Mouse (Mus musculus) neural tube, embryonic 12.5 days (tissue): ENCODE results near the gene Bpifb4. TPM values are rescaled to one million over a fixed set of nuclear protein-coding genes. Genes with fewer than 3 reads are reported as not detected.

Experiments used
- ATAC-seq: fragments of 200-750 bp; cut with Nextera tagmentation; 2 replicates; pipeline ENCODE4 v1.8.0; 2017; ENCODE audit warnings: low read depth, mild to moderate bottlenecking, moderate TSS enrichment, moderate library complexity; ENCODE audit not compliant: low FRiP score
- H3K27ac ChIP-seq: fragments of 300-500 bp; sonication (generic); 2 replicates; pipeline ENCODE4 v1.5.1; 2016
- H3K27me3 ChIP-seq: fragments of 300-500 bp; sonication (generic); replicated peaks from 2 replicates; pipeline ENCODE4 v1.6.1; 2016; ENCODE audit warnings: mild to moderate bottlenecking
- H3K36me3 ChIP-seq: fragments of 300-500 bp; sonication (generic); 2 replicates; pipeline ENCODE4 v1.6.1; 2016; ENCODE audit warnings: mild to moderate bottlenecking
- H3K4me1 ChIP-seq: fragments of 300-500 bp; sonication (generic); 2 replicates; pipeline ENCODE4 v1.6.1; 2016
- H3K4me2 ChIP-seq: fragments of 300-500 bp; sonication (generic); replicated peaks from 2 replicates; pipeline ENCODE4 v1.6.1; 2016; ENCODE audit warnings: mild to moderate bottlenecking
- H3K4me3 ChIP-seq: fragments of 300-500 bp; sonication (generic); 2 replicates; pipeline ENCODE4 v1.5.1; 2016
- H3K9ac ChIP-seq: fragments of 300-500 bp; sonication (generic); 2 replicates; pipeline ENCODE4 v1.6.1; 2016; ENCODE audit warnings: mild to moderate bottlenecking
- H3K9me3 ChIP-seq: fragments of 300-500 bp; sonication (generic); 2 replicates; pipeline ENCODE4 v1.6.1; 2016; ENCODE audit warnings: mild to moderate bottlenecking
- WGBS: fragments of 180-500 bp; shearing (Covaris S2); methylation state at CpG from one replicate; pipeline ENCODE4 v1.1.7; 2016; 5-methylcytosine and 5-hydroxymethylcytosine counted together
- polyA plus RNA-seq: library from polyadenylated mRNA; unstranded; fragments of >200 nt; fragmentation: Nextera tagmentation; extraction: Ambion mirVana; gene quantifications from 2 replicates; pipeline ENCODE4 v1.2.1, GENCODE M21; 2016

Gene Bpifb4
- not detected in 2 replicates for polyA plus RNA-seq

GRCm38 (mm10) chr2:153937843-153938242 is at the start of gene Bpifb4:
TSS of gene Bpifb4 (plus strand) at chr2:153938212.
- ATAC-seq: no peak
- H3K36me3 ChIP-seq: no peaks in the 10 kb centered on the region
- no peaks in the 10 kb centered on the region for H3K4me1 ChIP-seq
- WGBS: 87% methylated on average over 5 of the region's 5 CpGs
- H3K9me3 ChIP-seq: no peaks in the 10 kb centered on the region
- no peak within 1 kb of the TSS for H3K4me3 ChIP-seq
- H3K27ac ChIP-seq: no peak within 1 kb of the TSS
- H3K4me2 ChIP-seq: no peak within 1 kb of the TSS
- H3K27me3 ChIP-seq: no peaks in the 10 kb centered on the region
- no peak within 1 kb of the TSS for H3K9ac ChIP-seq

- no peak overlapping the region for H3K9ac ChIP-seq
- WGBS: 86% methylated on average over 5 of the region's 5 CpGs
- H3K4me2 ChIP-seq: no peak overlapping the region
- no peaks in the 10 kb centered on the region for H3K27me3 ChIP-seq
- no peak for ATAC-seq
- no peaks in the 10 kb centered on the region for H3K36me3 ChIP-seq
- no peak overlapping the region for H3K4me3 ChIP-seq
- no peak overlapping the region for H3K27ac ChIP-seq
- no peaks in the 10 kb centered on the region for H3K9me3 ChIP-seq
- no peaks in the 10 kb centered on the region for H3K4me1 ChIP-seq
These were observed 38.9 kb upstream of the Bpifb4 start for GRCm38 (mm10) chr2:153899111-153899510.

GRCm38 (mm10) chr2:153900088-153900487 is 37.9 kb upstream of the Bpifb4 start, which contains the start of gene Bpifb6:
TSS of gene Bpifb6 (plus strand) at chr2:153900388.
- ATAC-seq: no peak
- no peaks in the 10 kb centered on the region for H3K27me3 ChIP-seq
- H3K4me2 ChIP-seq: no peak within 1 kb of the TSS
- H3K4me3 ChIP-seq: no peak within 1 kb of the TSS
- no peaks in the 10 kb centered on the region for H3K9me3 ChIP-seq
- 85% methylated on average over 4 of the region's 4 CpGs for WGBS
- H3K27ac ChIP-seq: no peak within 1 kb of the TSS
- no peaks in the 10 kb centered on the region for H3K4me1 ChIP-seq
- H3K9ac ChIP-seq: no peak within 1 kb of the TSS
- H3K36me3 ChIP-seq: no peaks in the 10 kb centered on the region

DNA sequence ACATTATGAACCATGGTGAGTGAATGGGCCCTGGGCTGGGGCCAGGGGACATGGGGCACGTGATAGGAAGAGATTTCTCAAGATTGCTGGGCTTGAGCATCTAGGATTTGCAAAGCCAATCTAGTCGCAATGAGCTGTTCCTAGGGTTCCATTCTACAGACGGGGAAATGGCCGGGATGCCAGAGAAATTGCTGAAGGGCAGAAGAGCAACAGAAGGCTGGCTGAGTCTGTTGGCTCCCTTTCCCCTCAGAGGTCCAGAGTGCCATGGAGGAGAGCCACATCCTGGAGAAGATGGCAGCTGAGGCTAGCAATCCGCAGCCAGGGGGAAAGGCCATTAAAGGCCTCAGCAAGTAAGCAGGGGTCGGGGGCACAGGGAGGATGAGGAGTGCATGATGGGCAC is 35.3 kb upstream of the Bpifb4 start:
- no peak overlapping the region for H3K4me3 ChIP-seq
- H3K4me2 ChIP-seq: no peak overlapping the region
- ATAC-seq: no peak
- 81% methylated on average over 6 of the region's 6 CpGs for WGBS
- H3K4me1 ChIP-seq: no peaks in the 10 kb centered on the region
- H3K36me3 ChIP-seq: no peaks in the 10 kb centered on the region
- no peaks in the 10 kb centered on the region for H3K27me3 ChIP-seq
- H3K9me3 ChIP-seq: no peaks in the 10 kb centered on the region
- no peak overlapping the region for H3K9ac ChIP-seq
- H3K27ac ChIP-seq: no peak overlapping the region

DNA sequence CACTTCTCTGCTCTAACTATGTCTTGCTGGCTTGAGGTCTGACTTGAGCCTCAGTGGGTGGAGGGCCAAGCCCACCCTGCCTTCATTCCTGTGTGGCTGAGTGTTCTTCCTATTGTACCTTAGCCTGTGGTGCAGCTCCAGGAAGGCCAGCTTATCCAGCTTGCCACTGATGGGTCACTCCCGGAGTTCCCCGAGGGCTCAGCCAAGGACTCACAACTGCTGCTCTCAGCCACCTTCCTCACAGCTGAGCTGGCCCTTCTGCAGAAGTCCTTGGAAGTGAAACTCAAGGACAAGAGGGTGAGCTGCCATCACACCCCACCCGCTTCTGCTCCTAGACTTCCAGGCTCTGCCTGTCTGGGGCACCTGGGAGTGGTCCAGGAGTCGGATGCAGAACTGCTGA is 31.4 kb upstream of the Bpifb4 start:
- H3K27me3 ChIP-seq: no peaks in the 10 kb centered on the region
- no peaks in the 10 kb centered on the region for H3K36me3 ChIP-seq
- H3K4me1 ChIP-seq: no peaks in the 10 kb centered on the region
- no peak for ATAC-seq
- no peak overlapping the region for H3K9ac ChIP-seq
- H3K4me2 ChIP-seq: no peak overlapping the region
- no peak overlapping the region for H3K27ac ChIP-seq
- 96% methylated on average over 4 of the region's 4 CpGs for WGBS
- no peaks in the 10 kb centered on the region for H3K9me3 ChIP-seq
- H3K4me3 ChIP-seq: no peak overlapping the region

GRCm38 (mm10) chr2:153914151-153914550 is 23.9 kb upstream of the Bpifb4 start:
- Histone ChIP-seq H3K4me2 (no peak overlapping the region), H3K4me1 (no peaks in the 10 kb centered on the region), H3K36me3 (no peaks in the 10 kb centered on the region), H3K4me3 (no peak overlapping the region), H3K27me3 (no peaks in the 10 kb centered on the region), H3K9me3 (no peaks in the 10 kb centered on the region), H3K27ac (no peak overlapping the region), H3K9ac (no peak overlapping the region)
- no peak for ATAC-seq
- 83% methylated on average over 5 of the region's 5 CpGs for WGBS

- Histone ChIP-seq H3K4me1 (no peaks in the 10 kb centered on the region), H3K27ac (no peak within 1 kb of the TSS), H3K9ac (no peak within 1 kb of the TSS), H3K9me3 (no peaks in the 10 kb centered on the region), H3K27me3 (no peaks in the 10 kb centered on the region), H3K4me2 (no peak within 1 kb of the TSS), H3K36me3 (no peaks in the 10 kb centered on the region), H3K4me3 (no peak within 1 kb of the TSS)
- ATAC-seq: no peak
- WGBS: 58% methylated on average over 8 of the region's 8 CpGs
These were observed 20.1 kb upstream of the Bpifb4 start, which contains the start of gene Bpifb3 for GRCm38 (mm10) chr2:153917930-153918329. TSS of gene Bpifb3 (plus strand) at chr2:153918230.

DNA sequence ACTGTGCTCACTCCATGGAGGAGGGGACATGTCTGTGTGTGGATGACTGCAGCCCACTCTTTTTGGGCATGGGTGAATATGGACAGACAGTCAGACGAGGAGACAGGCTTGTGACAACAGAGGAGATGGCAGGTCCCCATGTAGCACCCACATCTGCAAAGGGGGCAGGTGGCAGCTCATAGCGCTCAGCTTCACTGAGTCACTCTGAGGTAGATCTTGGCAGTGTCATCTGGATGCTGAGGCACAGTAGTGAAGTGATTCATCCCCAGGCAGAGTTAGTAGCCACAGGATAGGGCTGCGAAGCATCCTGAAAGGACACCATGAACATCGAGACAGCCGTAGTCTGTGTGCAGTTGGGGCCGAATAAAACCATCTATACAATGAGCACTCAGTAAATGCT is 16.8 kb upstream of the Bpifb4 start:
- no peak for ATAC-seq
- no peak overlapping the region for H3K27ac ChIP-seq
- WGBS: 91% methylated on average over 6 of the region's 6 CpGs
- no peak overlapping the region for H3K4me3 ChIP-seq
- H3K27me3 ChIP-seq: no peaks in the 10 kb centered on the region
- H3K36me3 ChIP-seq: no peaks in the 10 kb centered on the region
- no peaks in the 10 kb centered on the region for H3K9me3 ChIP-seq
- H3K4me1 ChIP-seq: no peaks in the 10 kb centered on the region
- H3K4me2 ChIP-seq: no peak overlapping the region
- H3K9ac ChIP-seq: no peak overlapping the region

DNA sequence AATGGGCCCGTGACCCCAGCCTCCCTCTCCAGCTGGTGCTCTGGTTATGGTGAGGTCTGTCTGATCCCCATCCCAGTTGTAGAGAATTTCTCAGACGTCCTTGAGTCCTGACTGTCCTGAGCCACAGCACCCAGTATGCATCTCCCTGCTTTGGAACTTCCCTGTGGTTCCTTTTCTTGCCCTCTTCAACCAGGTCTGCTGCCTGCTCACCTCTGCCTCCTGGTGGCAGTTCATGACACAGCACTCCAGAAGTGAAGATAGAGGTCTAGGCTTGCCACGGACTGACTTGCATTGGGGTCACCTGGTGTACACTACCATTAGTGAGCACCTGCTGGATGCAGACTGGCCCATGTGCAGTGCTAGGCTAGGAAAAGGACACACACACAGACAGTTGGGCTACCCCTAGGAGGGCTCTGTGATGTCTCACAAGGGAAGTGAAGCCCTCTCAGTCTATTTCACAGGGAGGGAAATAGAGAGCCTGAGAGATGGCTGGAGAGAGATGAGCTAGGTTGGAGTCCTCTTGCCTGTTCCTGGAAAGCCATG is 8.1 kb upstream of the Bpifb4 start:
- no peak overlapping the region for H3K4me3 ChIP-seq
- H3K4me2 ChIP-seq: no peak overlapping the region
- ATAC-seq: no peak
- 46% methylated on average over 3 of the region's 3 CpGs for WGBS
- no peaks in the 10 kb centered on the region for H3K27me3 ChIP-seq
- no peak overlapping the region for H3K27ac ChIP-seq
- H3K36me3 ChIP-seq: no peaks in the 10 kb centered on the region
- no peak overlapping the region for H3K9ac ChIP-seq
- no peaks in the 10 kb centered on the region for H3K9me3 ChIP-seq
- no peaks in the 10 kb centered on the region for H3K4me1 ChIP-seq

GRCm38 (mm10) chr2:153931125-153931524 is 6.9 kb upstream of the Bpifb4 start:
- 62% methylated on average over 6 of the region's 6 CpGs for WGBS
- Histone ChIP-seq H3K9me3 (no peaks in the 10 kb centered on the region), H3K4me1 (no peaks in the 10 kb centered on the region), H3K27ac (no peak overlapping the region), H3K4me2 (no peak overlapping the region), H3K27me3 (no peaks in the 10 kb centered on the region), H3K36me3 (no peaks in the 10 kb centered on the region), H3K4me3 (no peak overlapping the region), H3K9ac (no peak overlapping the region)
- no peak for ATAC-seq

DNA sequence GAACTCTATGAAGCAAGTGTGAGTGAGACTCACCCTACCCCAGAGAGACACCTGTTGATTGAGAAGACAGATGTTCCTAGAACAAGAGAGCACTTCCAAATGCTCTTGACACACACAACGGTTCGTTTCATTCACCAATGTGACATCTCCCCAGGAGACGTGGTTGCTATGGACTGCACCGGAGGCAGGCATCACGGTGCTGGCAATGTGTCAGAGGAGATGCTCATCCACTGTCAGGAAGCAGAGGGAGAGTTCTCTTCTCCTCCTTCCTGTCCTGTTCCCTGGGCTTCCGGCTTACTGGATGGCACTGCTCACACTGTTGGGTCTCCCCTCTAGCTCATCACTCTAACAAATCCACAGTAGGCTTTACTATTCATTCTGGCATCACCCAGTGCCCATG is 4.7 kb upstream of the Bpifb4 start:
- no peak overlapping the region for H3K4me2 ChIP-seq
- ATAC-seq: no peak
- no peaks in the 10 kb centered on the region for H3K36me3 ChIP-seq
- H3K27me3 ChIP-seq: no peaks in the 10 kb centered on the region
- H3K27ac ChIP-seq: no peak overlapping the region
- WGBS: 62% methylated on average over 6 of the region's 6 CpGs
- H3K4me3 ChIP-seq: no peak overlapping the region
- H3K4me1 ChIP-seq: no peaks in the 10 kb centered on the region
- no peaks in the 10 kb centered on the region for H3K9me3 ChIP-seq
- no peak overlapping the region for H3K9ac ChIP-seq

DNA sequence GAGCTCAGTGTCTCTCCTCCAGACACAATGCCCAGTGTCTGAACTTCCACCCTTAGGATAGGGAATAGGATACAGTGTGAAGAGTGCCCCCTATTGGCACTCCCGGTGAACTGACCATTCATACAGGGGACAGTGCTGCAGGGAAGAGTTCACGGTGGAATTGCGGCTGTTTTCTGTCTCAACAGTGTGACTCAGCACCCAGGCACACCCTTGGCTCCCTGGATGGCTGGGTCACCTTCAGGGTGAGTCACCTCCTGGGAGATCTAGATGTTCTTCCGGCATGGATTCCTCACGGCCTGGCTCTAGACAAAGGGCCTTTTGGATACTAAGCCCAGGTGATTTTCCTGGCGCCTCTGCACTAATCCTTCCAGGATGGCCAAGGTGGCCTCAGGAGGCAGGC is 2.7 kb upstream of the Bpifb4 start:
- no peak overlapping the region for H3K4me3 ChIP-seq
- no peak overlapping the region for H3K27ac ChIP-seq
- ATAC-seq: no peak
- H3K27me3 ChIP-seq: no peaks in the 10 kb centered on the region
- no peaks in the 10 kb centered on the region for H3K9me3 ChIP-seq
- H3K9ac ChIP-seq: no peak overlapping the region
- 88% methylated on average over 6 of the region's 6 CpGs for WGBS
- H3K36me3 ChIP-seq: no peaks in the 10 kb centered on the region
- no peaks in the 10 kb centered on the region for H3K4me1 ChIP-seq
- H3K4me2 ChIP-seq: no peak overlapping the region

GRCm38 (mm10) chr2:153943537-153943936 is 5.5 kb downstream of the Bpifb4 start:
- Histone ChIP-seq H3K4me1 (no peaks in the 10 kb centered on the region), H3K27ac (no peak overlapping the region), H3K4me3 (no peak overlapping the region), H3K27me3 (no peaks in the 10 kb centered on the region), H3K9me3 (no peaks in the 10 kb centered on the region), H3K4me2 (no peak overlapping the region), H3K9ac (no peak overlapping the region), H3K36me3 (no peaks in the 10 kb centered on the region)
- WGBS: 41% methylated on average over 3 of the region's 3 CpGs
- no peak for ATAC-seq
